Mouse (Mus musculus) spleen, embryonic (tissue): ENCODE data around the gene Parpbp.

Source experiments
- CTCF ChIA-PET: fragments of 350-600 bp; sonication (Branson Sonifier 250); formaldehyde crosslinking; loops from one replicate; lab custom pipeline; 2022; lab: Charles Lee

Parpbp gene

DNA sequence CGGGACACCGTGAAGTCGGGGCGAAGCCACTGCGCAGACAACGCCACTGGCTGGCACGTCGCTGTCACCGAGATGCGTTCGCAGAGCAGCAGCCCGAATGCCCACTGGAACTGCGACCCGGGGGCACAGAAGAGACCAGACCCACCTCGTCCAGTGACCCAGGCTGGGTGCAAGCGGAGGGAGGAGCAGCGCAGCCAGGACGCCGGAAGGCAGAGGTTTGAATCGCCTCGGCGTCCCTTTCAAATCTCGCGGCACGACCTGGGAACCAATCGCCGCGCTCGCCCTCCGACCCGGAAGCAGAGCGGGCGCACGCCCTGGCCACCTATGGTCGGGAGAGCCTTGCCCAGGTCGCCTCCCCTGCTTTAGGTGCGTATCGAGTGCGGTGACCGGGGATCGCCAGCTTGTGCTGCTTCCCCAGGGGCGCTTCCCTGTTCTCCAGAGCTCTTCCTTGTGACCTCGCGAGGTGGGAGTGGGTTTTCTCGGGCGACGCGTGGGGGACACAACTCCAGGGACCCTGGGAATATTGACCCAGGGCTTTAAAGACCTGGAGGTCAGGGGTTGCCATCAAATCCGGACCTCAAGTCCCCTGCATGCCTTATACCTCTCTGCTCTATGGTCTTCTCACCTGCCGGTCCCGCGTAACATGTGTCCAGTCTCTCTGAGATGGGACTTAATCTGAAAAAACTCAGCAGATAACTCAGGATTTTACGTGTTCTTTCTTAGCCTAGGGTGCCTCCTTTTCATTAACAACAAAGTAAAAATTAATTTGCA lies at the start of gene Parpbp, which contains the start of gene Nup37:
Gene Parpbp (minus strand): TSS at position 235 of the 771 bp plus-strand sequence.
Gene Nup37 (plus strand): TSS at position 286 of the 771 bp plus-strand sequence.
- CTCF ChIA-PET: no interaction called here

DNA sequence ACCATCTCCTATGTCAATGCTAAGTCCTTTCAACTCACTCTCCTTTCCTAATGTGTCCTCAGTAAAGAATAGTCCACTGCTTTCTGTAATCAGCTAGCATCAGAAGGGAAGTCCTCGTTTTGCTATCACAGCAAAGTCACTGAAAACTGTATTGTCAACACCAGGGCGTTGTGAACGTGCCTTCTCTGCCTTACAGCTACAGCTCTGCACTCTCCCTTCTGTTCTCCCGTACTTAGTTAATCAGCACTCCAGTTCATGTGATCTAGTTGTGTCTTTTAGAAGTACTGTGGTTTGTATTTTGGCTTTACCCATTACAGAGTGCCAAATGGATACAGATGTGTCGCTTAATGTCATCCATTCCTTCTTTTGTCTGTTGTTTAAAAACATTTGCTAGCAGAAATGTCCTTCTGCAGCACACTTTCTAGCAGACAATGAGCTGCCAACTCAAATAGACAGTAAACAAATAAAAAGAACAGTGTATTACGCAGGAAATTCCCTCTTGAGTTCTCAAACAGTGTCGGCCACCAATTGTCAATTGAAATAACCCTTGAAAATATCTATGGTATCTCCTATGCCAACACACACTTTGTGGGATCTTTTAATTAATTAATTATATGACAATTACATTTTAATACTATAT lies 20.8 kb upstream of the Parpbp start:
- CTCF ChIA-PET: interaction anchor here (0.5 kb wide), 1 partner anchor 787 kb away, joined by 8 read pairs; no protein-coding TSS in a partner anchor

DNA sequence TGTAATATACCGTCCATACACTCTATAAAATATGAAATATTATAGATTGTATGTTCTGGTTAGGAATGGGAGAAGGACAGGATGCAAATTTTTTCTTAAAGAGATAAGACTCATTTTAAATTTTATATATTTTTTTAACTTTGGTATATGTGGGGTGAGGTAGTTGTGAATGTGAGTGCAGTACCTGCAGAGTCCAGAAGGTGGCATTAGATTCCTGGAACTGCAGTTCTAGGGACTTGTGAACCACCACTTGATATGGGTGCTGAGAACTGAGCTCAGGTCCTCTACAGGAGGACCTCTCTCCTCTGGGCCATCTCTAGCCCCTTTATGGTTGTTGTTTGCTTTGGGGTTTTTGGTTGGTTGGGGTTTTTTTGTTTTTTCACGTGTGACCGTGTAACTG lies 19.4 kb upstream of the Parpbp start:
- CTCF ChIA-PET: no interaction called here

DNA sequence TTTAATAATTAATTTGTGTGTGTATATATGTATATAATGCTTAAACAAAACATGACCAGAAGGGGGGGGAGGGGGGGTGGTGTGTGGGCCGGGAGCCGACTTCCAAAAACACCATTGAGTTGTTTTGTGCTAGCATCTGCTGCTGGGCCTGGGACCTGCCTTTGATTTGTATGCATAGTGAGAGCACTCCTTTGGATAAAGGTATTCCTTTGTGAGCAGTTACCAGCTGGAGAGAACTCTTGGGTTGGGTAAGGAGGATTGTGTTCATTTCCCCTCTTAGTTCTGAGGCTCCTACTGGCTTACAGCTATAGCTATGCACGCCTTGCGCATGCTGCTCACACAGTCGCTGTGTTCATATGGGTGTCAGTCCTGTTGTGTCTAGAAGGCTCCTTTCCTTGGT lies 15.9 kb upstream of the Parpbp start:
- CTCF ChIA-PET: no interaction called here

DNA sequence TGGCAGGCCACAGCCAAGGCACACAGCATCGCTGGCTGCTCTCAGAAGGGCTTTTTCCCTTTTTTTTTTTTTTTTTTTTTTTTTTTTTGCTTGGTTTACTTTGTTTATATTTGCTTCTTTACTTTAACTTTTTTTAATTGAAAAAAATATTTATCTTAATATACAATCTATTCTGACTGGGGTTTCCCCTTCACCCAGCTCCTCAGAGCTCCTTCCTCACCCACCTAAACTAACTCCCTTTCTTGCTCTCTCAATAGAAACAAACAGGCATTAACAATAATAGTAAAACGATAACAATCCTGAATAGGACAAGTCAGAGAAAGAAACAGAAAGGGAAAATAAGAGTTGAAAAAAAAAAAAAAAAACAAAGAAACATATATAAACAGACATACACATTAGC lies 15.4 kb upstream of the Parpbp start:
- CTCF ChIA-PET: no interaction called here

DNA sequence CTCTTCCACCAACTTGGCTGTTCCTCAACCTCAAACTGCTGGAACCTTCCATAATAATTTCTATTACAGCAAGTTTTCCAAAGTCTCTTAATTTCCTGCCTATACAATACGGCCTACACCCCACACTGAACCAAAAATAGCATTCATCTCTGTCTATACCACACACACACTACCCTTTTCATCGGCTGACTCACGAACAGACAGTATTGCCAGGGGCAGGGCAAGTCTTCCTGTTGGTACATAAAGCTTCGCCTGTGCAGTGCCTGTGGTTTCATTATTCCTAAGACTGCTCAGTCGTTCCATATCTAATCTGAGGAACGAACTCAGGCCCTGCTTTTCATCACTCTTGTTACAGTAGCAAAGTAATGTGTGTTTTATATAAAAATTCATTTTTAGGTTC lies 4.9 kb upstream of the Parpbp start:
- CTCF ChIA-PET: interaction anchor here (0.7 kb wide), 1 partner anchor 247 kb away, joined by 5 read pairs; no protein-coding TSS in a partner anchor

DNA sequence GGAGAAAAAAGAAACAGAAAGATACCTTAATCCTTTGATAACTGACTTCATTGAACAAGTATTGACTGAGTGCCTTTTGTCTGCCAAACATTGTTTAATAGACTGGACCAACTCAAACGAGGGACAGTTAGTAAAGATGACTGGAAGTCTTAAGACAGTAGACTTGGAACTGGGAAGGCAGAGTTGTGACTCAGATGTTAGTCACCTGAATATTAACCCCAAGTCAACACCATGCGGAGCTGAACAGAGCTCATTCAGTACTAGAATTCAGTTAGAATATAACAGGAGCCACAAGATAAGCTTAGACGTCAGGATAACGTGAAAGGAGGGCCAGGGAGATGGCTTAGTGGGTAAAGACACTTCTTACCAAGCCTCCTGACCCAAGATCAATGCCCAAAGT lies 3.6 kb upstream of the Parpbp start:
- CTCF ChIA-PET: interaction anchor here (0.7 kb wide), 1 partner anchor 16 kb away, joined by 5 read pairs; no protein-coding TSS in a partner anchor

DNA sequence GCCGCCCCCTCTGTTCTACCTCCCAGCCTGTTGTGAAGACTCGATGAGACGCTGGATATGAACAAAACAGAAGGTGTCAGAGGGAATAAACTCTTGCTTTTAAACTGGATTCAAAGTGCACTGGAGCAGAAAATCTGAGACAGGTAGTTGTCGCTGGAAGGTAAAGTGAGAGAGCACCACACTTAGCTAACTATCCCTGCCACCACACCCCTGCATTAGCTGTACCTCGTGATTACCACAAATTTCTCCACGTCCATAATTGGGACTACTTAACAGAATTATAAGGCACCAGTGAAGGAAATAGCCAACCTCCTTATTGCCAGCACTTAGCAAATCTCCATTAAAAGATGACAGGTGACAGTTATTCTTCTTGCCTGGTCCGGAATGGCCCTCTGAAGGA lies 554 bp downstream of the Parpbp start:
- CTCF ChIA-PET: no interaction called here

DNA sequence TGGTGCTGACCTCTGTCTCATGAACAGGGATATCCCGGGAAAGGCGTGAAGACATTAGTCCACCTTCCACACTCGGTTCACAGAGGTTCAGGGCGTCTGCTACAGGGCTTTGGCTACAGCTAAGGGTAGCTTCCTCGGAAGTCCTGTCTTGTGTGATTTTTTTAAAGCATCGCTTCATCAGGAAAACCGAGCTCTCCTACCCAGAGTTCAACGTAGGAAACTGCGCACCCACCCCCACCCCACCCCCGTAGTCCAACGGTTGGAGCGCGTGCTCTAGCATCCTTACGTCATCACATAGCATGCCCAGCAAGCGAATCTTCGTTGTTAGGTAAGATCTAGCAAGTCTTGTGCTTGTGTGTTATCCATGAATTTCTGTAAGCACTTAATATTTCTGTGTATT lies 11.1 kb downstream of the Parpbp start:
- CTCF ChIA-PET: no interaction called here

DNA sequence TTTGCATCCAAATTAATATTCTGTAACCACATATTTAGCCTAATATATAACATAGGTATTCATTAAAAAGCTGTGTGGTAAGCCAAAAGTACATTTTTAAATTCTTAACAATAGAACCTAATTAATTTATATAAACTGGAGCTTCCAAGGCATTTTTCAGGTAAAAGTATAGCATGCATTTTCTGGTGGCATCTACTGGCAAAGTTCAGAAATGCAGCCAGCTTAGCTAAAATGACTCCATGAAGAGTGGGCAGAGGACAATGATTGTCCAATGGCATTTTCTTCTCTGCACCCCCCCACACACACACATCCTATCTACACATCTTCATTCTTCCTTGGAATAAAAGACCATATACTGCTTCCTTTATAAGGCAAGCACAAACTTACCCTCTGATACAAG lies 27.0 kb downstream of the Parpbp start:
- CTCF ChIA-PET: no interaction called here

DNA sequence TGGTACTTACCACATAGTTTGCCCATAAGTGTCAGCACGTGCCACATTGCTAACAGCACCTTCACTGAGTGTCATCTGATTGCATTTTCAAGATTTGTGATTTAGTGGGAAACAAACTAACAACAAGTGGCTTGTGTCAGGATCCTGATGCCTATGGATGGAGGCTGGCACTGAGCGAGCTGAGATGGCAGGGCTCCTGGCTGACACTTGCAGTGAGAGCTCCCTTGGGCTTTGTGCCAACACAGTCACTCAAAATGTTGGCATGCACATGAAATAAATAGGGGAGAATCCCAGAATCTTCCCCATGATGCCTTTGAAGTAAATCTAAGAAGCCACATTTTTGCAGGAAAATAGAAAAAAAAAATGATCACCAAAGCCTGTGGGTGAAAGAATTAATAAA lies 33.5 kb downstream of the Parpbp start:
- CTCF ChIA-PET: no interaction called here

DNA sequence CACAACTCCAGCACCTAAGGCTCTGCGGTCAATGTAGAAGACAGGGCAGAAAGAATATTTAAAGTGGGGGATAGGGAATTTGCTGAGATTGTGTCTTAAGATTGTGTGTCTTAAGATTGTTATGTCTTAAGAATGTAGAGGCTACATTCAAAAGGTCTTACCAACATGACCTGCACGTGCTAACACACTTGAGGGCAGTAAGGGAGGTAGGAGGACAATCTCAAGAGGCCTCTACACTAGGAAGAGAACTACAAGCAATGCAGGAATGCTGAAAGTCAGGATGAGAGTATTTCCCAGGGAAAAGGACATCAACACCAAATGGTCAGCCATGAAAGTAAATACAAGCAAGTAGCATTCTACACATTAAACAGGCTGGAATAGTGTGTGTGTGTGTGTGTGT lies 40.6 kb downstream of the Parpbp start:
- CTCF ChIA-PET: no interaction called here

DNA sequence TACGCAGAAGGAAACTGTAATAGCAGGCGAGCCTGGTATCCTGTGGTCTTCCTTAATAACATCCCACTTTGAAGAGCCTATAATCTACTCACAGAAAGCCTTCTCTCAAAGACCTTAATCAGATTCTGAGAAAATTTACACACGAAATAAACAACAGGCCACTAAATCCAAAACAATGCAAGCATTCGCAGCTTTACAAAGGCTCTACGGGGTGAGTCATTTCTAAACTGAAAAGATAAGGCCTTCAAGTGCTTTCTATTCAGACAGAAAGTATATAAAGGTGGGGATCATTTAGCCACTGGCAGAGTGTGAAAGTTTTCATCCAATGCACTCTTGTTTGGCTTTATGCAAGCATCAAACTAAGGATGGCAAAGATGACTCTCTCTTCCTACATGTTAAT lies 56.0 kb downstream of the Parpbp start, which contains the start of gene Pmch:
Gene Pmch (plus strand): TSS at position 301 of the 400 bp plus-strand sequence.
- CTCF ChIA-PET: no interaction called here

DNA sequence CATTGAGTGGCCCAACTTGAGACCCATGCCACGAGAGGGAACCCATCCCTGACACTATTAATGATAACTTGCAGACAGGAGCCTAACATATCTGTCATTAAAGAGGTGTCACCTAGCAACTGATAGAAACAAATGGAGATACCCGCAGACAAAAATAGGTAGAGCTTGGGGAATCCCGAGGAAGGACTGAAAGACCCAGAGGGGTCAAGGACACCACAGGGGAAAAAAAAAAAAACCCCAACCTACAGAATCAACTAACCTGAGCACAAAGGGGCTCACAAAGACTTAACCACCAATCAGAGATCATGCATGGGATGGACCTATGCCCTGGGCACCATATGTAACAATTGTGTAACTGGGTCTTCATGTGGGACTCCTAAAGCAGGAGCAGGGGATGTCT lies 79.4 kb downstream of the Parpbp start:
- CTCF ChIA-PET: no interaction called here

DNA sequence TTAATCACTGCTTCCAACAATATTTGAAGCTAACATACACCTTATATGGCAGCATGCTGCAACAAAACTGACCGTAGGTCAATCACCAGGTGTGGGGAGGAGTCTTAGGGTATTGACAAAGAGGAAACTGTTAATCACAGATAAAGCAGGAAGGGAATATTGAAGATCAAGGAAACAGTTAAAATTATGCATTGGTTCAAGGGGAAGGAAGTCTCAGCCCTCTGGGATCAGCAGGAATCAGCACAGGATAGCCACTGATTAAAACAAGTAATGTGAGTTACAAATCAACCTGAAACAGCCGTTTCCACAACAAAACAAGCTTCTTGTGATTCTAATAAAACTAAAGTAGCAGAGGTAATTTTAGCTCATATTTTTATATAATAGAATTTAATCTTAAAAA lies 81.9 kb downstream of the Parpbp start:
- CTCF ChIA-PET: no interaction called here

DNA sequence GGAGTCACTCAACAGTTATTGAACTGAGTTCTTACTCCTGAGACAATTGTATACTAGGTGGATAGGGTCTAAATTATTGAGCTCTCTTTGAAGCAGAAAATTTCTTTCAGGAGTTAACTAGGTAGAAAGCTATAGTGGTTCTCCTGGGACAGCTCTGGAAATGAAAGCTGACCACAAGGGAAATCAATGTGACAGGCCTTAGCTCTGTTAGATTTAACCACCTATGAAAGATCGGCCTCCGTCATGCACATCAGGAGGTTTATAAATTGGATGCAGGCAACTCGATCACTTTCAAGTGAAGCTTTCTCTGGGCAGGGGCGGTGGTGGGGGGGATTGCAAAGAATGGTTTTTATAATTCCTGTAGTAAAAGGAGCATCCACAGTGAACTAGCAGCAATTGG lies 83.3 kb downstream of the Parpbp start:
- CTCF ChIA-PET: no interaction called here

DNA sequence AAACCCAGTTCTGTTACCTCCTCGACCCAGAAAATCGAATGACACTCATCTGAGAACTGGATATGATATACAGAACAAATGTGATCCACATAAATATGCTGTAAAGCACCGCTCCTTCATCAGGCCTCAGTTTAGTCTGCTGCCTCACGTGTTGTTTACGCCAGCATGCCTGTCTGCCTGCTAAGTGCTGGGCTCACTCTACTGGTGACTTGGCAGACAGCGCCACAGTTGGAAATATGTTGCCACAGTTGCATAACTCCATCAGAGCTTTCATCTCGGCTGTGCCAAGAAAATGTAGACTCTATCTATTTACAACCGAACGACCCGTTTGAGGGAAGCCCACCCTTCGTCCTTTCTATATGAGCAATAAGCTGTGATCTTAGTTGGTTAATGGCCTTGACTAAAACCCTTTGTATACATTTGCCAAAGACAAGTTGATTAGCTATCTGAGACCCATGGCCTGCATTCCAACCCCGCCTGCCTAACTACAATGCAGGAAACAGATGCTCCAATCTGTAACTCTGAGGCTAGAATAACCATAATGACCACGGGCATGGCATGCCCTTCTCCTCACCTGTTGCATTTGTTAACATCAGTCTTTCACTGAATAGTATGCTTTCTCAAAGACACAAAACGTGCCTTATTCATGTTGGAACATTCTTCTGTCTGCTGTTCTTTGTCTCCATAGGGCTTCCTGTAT lies 89.6 kb downstream of the Parpbp start:
- CTCF ChIA-PET: interaction anchor here (0.6 kb wide), 1 partner anchor 12 kb away, joined by 4 read pairs; no protein-coding TSS in a partner anchor

DNA sequence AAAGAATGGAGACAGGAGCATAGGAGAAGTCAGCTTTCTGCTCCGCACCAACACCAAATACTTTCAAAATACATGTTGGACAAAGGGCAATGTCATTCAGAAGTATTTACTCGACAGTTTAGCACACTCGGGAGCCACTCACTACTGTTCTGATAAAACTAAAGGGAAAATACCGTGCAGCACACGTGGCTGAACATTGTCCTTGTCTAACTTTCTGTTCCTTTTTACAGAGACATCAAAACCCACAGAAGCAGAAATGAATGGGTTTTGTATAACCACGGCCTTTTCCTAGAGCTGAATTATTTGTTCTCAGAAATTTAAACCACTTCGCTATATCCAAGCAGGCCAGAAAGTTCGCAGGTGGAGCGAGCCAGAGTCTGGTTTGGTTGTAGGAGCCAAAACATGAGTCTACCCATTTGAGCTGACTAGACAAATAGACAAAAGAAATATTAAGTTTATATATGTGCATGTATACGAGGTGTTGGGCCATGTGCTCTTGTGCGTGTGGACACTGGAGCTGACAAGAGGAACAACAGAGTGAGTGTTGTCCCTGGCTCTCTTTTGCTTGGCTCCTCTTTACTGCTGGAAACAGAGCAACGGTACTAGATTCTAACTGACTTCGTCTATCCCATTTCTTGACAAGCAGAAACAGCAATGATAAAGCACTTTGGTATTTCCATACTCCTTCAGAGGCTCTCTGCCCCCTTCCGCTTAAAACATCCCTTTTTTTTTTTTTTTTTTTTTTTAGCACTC lies 92.3 kb downstream of the Parpbp start:
- CTCF ChIA-PET: interaction anchor here (0.6 kb wide), 1 partner anchor 277 kb away, joined by 4 read pairs; no protein-coding TSS in a partner anchor

DNA sequence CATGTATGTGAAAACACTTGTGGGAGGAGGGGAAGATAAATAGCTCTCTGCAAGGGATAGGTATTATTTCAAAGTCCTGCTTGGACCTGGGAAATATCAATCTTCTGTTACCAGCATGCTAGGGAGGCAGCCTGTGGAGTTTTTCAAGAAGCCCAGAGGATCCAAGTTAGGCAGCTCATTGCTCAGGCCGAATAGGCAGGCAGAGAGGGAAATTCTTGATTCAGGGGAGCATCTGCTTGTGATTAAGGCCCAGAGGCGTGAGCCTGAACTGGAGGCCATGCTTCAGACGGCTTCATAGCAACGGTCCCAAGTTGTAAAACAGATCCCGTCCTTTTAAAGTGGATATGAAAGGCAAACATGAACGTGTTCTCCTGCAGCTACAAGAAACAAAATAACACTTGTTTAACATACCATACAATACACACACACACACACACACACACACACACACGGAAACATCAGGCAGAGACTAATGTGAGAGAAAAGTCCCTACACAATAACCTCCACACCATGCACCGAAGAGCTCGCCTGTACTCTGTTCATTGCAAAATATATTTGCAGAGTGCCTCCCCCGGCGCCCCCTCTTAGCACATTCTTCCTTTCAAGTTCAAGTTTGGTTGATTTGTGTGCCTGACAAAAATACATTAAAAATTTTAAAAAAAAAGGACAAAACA lies 100.5 kb downstream of the Parpbp start:
- CTCF ChIA-PET: interaction anchor here (1.0 kb wide), 1 partner anchor 11 kb away, joined by 4 read pairs; no protein-coding TSS in a partner anchor

DNA sequence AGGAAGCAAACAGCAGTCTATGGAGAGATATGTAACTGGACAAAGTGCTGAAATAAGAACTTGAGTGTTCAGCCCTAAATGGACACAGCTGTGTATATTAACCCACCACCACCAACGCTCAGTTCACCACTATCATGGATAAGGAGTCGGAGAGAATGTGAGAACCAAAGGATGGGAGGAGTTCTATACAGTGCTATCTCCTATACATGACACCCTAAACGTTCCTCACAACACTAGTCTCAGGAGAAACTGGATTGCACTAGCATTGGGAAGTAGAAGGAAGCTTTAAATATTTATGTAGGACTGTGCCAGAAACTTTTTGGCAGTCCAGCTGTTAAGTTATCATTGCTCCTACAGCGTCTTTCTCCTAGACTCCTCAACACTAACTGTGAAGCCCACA lies 102.4 kb downstream of the Parpbp start:
- CTCF ChIA-PET: no interaction called here
